Mouse (Mus musculus): ENCODE measurements around the gene Hoxd4. TPM values are rescaled to one million over a fixed set of nuclear protein-coding genes. Genes with fewer than 3 reads are reported as not detected.

Hoxd4 gene
- total and polyA plus RNA-seq, 2 experiments from 2014 or later, result not detected

DNA sequence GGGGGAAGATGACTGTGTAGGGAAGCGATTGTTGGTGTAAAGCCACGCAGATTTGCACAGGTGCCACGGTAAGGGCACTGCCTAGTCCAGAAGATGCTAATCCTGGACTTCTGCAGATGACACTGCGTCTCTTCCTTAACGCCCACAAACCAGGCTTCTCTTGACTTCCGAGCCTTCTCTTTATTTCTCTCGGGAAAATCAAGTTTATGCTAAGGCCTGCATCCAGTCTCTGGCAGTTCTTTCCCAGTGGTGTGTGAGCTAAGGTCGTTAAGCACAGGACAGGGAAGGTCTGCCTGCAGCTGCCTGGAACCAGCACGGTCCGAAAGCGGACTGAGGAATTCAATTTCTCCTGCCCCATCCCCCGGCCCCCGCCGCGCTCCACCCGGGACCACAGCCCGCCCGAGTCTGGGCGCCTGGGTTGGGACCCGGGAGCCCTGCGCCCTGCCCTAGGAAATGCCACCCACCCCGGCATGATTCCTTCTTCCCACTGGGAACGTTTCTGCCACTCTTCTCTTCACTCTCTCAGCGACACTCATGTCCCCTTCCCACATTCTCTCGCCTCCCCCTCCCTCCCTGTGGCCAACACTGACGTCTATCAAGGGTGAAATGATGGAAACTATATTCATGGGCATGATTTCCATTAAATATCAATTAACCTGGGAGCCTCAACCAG lies 7.9 kb upstream of the Hoxd4 start:
- ATAC-seq (no peak), DNase-seq (no peak)
- no peak overlapping the region for H3K4me3 ChIP-seq (ENCODE audit: low read depth, low read length)

GRCm38 (mm10) chr2:74704393-74704998 lies 7.2 kb upstream of the Hoxd4 start, which contains the start of gene Hoxd8:
Gene Hoxd8 (plus strand): TSS chr2:74704615.
- Histone ChIP-seq H3K4me3 (ENCODE audit: low read depth, low read length) (peak within 1 kb of the TSS; percentile 26), H3K27me3 (ENCODE audit: insufficient read depth, low read length) (peaks cover 85% of the 10 kb centered on the region), H3K27ac (ENCODE audit: low read depth, low read length) (no peak within 1 kb of the TSS), H3K4me1 (ENCODE audit: insufficient read depth) (no peaks in the 10 kb centered on the region), H3K36me3 (ENCODE audit: insufficient read depth) (no peaks in the 10 kb centered on the region), H3K9me3 (ENCODE audit: low read length) (no peaks in the 10 kb centered on the region), H3K9ac (no peak within 1 kb of the TSS), H3K4me2 (ENCODE audit: low read depth) (peak within 1 kb of the TSS; percentile 45)
- TF ChIP-seq CTCF (IDR thresholded peaks at IDR 0.05; ENCODE audit: low read depth), result no peak
- DNase-seq, result no peak
- ATAC-seq, result no peak
- 4% methylated on average over 51 of the region's 52 CpGs for WGBS

More for the DNA sequence above, 7.9 kb upstream of the Hoxd4 start:
- Histone ChIP-seq H3K27me3 (ENCODE audit: insufficient read depth, low read length) (peaks cover 85% of the 10 kb centered on the region), H3K4me1 (ENCODE audit: insufficient read depth) (no peaks in the 10 kb centered on the region), H3K9me3 (ENCODE audit: low read length) (no peaks in the 10 kb centered on the region), H3K36me3 (ENCODE audit: insufficient read depth) (no peaks in the 10 kb centered on the region), H3K9ac (no peak overlapping the region), H3K27ac (ENCODE audit: low read depth, low read length) (no peak overlapping the region), H3K4me2 (ENCODE audit: low read depth) (no peak overlapping the region)
- no peak for TF ChIP-seq CTCF (IDR thresholded peaks at IDR 0.05; ENCODE audit: low read depth)
- 1% methylated on average over 26 of the region's 26 CpGs for WGBS

DNA sequence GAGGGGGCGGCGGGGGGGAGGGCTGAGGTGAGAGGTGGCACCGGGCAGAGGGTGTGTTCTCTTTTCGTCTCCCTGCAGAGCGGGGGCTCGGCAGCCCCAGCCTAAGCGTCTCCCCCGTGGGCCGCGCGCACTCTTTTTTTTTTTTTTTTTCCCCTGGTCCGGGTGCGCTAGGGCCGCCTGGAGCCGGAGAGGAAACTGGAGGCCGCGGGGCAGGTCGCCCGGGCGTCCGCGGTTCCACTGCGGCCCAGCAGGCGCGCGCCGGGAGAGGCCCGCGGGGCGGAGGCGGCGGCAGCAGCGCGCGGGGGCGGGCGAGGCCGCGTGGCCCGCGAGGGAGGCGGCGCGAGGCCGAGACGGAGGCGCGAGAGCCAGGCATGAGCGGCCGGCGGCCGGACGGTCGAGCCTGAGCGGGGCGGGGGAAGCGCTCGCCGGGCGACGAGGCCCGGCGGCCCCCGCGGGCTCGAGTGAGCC lies 6.7 kb upstream of the Hoxd4 start:
- Histone ChIP-seq H3K27me3 (ENCODE audit: insufficient read depth, low read length) (peaks cover 85% of the 10 kb centered on the region), H3K9me3 (ENCODE audit: low read length) (no peaks in the 10 kb centered on the region), H3K27ac (ENCODE audit: low read depth, low read length) (no peak overlapping the region), H3K4me1 (ENCODE audit: insufficient read depth) (no peaks in the 10 kb centered on the region), H3K36me3 (ENCODE audit: insufficient read depth) (no peaks in the 10 kb centered on the region), H3K4me2 (ENCODE audit: low read depth) (peak overlapping the region; percentile 45), H3K9ac (no peak overlapping the region), H3K4me3 (ENCODE audit: low read depth, low read length) (peak overlapping the region; percentile 26)
- DNase-seq, result no peak
- WGBS, result under 1% methylated on average over 48 of the region's 66 CpGs
- TF ChIP-seq CTCF (IDR thresholded peaks at IDR 0.05; ENCODE audit: low read depth), result no peak
- no peak for ATAC-seq

DNA sequence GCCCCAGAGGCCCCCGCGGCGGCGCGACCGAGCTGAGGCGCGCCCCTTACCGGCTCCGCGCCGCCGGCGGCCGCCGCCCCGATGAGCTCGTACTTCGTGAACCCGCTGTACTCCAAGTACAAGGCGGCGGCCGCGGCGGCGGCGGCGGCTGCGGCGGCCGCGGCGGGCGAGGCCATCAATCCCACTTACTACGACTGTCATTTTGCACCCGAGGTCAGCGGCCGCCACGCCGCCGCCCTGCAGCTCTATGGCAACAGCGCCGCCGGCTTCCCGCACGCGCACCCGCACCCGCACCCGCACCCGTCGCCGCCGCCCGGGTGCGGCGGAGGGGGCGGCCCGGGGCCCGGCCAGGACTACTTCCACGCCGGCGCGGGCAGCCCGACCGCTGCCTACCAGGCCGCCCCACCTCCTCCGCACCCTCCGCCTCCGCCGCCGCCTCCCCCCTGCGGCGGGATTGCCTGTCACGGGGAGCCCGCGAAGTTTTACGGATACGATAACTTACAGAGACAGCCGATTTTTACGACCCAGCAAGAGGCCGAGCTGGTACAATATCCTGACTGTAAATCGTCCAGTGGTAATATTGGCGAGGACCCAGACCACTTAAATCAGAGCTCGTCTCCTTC lies 6.2 kb upstream of the Hoxd4 start:
- peaks cover 85% of the 10 kb centered on the region for H3K27me3 ChIP-seq (ENCODE audit: insufficient read depth, low read length)
- WGBS, result 2% methylated on average over 65 of the region's 85 CpGs

GRCm38 (mm10) chr2:74706393-74706960 lies 5.3 kb upstream of the Hoxd4 start:
- DNase-seq (no peak), ATAC-seq (no peak)
- Histone ChIP-seq H3K4me3 (ENCODE audit: low read depth, low read length) (no peak overlapping the region), H3K27me3 (ENCODE audit: insufficient read depth, low read length) (peaks cover 82% of the 10 kb centered on the region), H3K27ac (ENCODE audit: low read depth, low read length) (no peak overlapping the region), H3K9ac (no peak overlapping the region), H3K4me2 (ENCODE audit: low read depth) (no peak overlapping the region), H3K36me3 (ENCODE audit: insufficient read depth) (no peaks in the 10 kb centered on the region), H3K4me1 (ENCODE audit: insufficient read depth) (no peaks in the 10 kb centered on the region), H3K9me3 (ENCODE audit: low read length) (no peaks in the 10 kb centered on the region)
- TF ChIP-seq CTCF (IDR thresholded peaks at IDR 0.05; ENCODE audit: low read depth), result no peak
- 2% methylated on average over 13 of the region's 13 CpGs for WGBS

More for the DNA sequence above, 6.2 kb upstream of the Hoxd4 start:
- Histone ChIP-seq H3K36me3 (ENCODE audit: insufficient read depth) (no peaks in the 10 kb centered on the region), H3K9me3 (ENCODE audit: low read length) (no peaks in the 10 kb centered on the region), H3K4me3 (ENCODE audit: low read depth, low read length) (peak overlapping the region; percentile 26), H3K4me1 (ENCODE audit: insufficient read depth) (no peaks in the 10 kb centered on the region), H3K9ac (no peak overlapping the region), H3K4me2 (ENCODE audit: low read depth) (peak overlapping the region; percentile 45), H3K27ac (ENCODE audit: low read depth, low read length) (no peak overlapping the region)
- ATAC-seq, result no peak
- TF ChIP-seq CTCF (IDR thresholded peaks at IDR 0.05; ENCODE audit: low read depth), result no peak
- DNase-seq, result no peak

DNA sequence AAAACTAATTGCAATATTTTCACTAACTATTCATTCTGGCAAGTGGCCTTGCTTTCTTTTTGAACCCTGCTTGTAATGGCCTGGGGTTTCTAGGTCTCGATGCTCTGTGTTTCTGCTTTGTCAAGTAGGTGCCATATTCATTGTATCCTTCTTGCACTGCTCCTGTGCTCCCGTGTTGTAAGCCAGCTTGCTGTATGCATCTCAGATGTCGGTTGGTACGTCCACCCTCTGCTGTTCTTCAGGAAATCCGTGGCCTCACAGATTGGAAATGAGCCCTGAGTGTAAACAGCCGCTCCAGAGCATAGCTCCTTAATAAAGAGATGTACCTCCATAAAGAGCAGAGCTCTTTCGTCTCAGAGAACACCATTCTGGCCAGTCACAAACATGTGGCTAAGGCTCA lies 4.1 kb upstream of the Hoxd4 start:
- Histone ChIP-seq H3K27ac (ENCODE audit: low read depth, low read length) (no peak overlapping the region), H3K4me1 (ENCODE audit: insufficient read depth) (no peaks in the 10 kb centered on the region), H3K4me2 (ENCODE audit: low read depth) (no peak overlapping the region), H3K4me3 (ENCODE audit: low read depth, low read length) (no peak overlapping the region), H3K27me3 (ENCODE audit: insufficient read depth, low read length) (peaks cover 81% of the 10 kb centered on the region), H3K36me3 (ENCODE audit: insufficient read depth) (no peaks in the 10 kb centered on the region), H3K9me3 (ENCODE audit: low read length) (no peaks in the 10 kb centered on the region), H3K9ac (no peak overlapping the region)
- no peak for DNase-seq
- WGBS, result 9% methylated on average over 7 of the region's 7 CpGs
- no peak for ATAC-seq
- no peak for TF ChIP-seq CTCF (IDR thresholded peaks at IDR 0.05; ENCODE audit: low read depth)

Measured in forebrain, postnatal 0 days (tissue).